Mouse (Mus musculus) limb, embryonic 15.5 days (tissue): ENCODE results near the gene Prkci. TPM values are rescaled to one million over a fixed set of nuclear protein-coding genes. Genes with fewer than 3 reads are reported as not detected.

ENCODE experiments used
- ATAC-seq: fragments of 200-750 bp; cut with Nextera tagmentation; 2 replicates; pipeline ENCODE4 v1.8.0; 2017; ENCODE audit warnings: low read depth, moderate TSS enrichment; ENCODE audit not compliant: insufficient number of reproducible peaks, low FRiP score, low TSS enrichment
- H3K27ac ChIP-seq: fragments of 300-500 bp; sonication (generic); 2 replicates; pipeline ENCODE4 v1.5.1; 2015; ENCODE audit warnings: moderate library complexity, mild to moderate bottlenecking, inconsistent platforms
- H3K27me3 ChIP-seq: fragments of 300-500 bp; sonication (generic); 2 replicates; pipeline ENCODE4 v1.6.1; 2015; ENCODE audit warnings: inconsistent platforms
- H3K36me3 ChIP-seq: fragments of 300-500 bp; sonication (generic); 2 replicates; pipeline ENCODE4 v1.6.1; 2015; ENCODE audit warnings: inconsistent platforms
- H3K4me1 ChIP-seq: fragments of 300-500 bp; sonication (generic); 2 replicates; pipeline ENCODE4 v1.6.1; 2015; ENCODE audit warnings: inconsistent platforms
- H3K4me2 ChIP-seq: fragments of 300-500 bp; sonication (generic); 2 replicates; pipeline ENCODE4 v1.6.1; 2015; ENCODE audit warnings: mild to moderate bottlenecking, inconsistent platforms
- H3K4me3 ChIP-seq: fragments of 300-500 bp; sonication (generic); 2 replicates; pipeline ENCODE4 v1.5.1; 2015; ENCODE audit warnings: mild to moderate bottlenecking, inconsistent platforms
- H3K9ac ChIP-seq: fragments of 300-500 bp; sonication (generic); 2 replicates; pipeline ENCODE4 v1.6.1; 2015; ENCODE audit warnings: inconsistent platforms
- H3K9me3 ChIP-seq: fragments of 300-500 bp; sonication (generic); 2 replicates; pipeline ENCODE4 v1.6.1; 2016; ENCODE audit warnings: inconsistent platforms
- WGBS: fragments of 180-500 bp; shearing (Covaris S2); methylation state at CpG from one replicate; pipeline ENCODE4 v1.1.7; 2015; 5-methylcytosine and 5-hydroxymethylcytosine counted together
- polyA plus RNA-seq: library from polyadenylated mRNA; unstranded; fragments of >200 nt; fragmentation: Nextera tagmentation; extraction: Ambion mirVana; gene quantifications from 2 replicates; pipeline ENCODE4 v1.2.1, GENCODE M21; 2015

The Prkci gene
- polyA plus RNA-seq, 1 experiment from 2014 or later, result 38.6 TPM

GRCm38 (mm10) chr3:30975102-30975754 is 20.3 kb upstream of the Prkci start:
- ATAC-seq, result no peak
- H3K4me1 ChIP-seq, result no peaks in the 10 kb centered on the region
- no peaks in the 10 kb centered on the region for H3K27me3 ChIP-seq
- H3K36me3 ChIP-seq, result no peaks in the 10 kb centered on the region
- H3K9ac ChIP-seq, result no peak overlapping the region
- no peak overlapping the region for H3K4me3 ChIP-seq
- H3K27ac ChIP-seq, result no peak overlapping the region
- WGBS, result 45% methylated on average over 9 of the region's 9 CpGs
- no peaks in the 10 kb centered on the region for H3K9me3 ChIP-seq
- H3K4me2 ChIP-seq, result no peak overlapping the region

GRCm38 (mm10) chr3:30976991-30977603 is 18.4 kb upstream of the Prkci start:
- Histone ChIP-seq H3K4me3 (no peak overlapping the region), H3K27ac (no peak overlapping the region), H3K36me3 (no peaks in the 10 kb centered on the region), H3K4me1 (no peaks in the 10 kb centered on the region; the same call in 1 of the 2 replicates), H3K9me3 (no peaks in the 10 kb centered on the region), H3K27me3 (no peaks in the 10 kb centered on the region), H3K4me2 (no peak overlapping the region), H3K9ac (no peak overlapping the region)
- 54% methylated on average over 1 of the region's 1 CpGs for WGBS
- no peak for ATAC-seq

- ATAC-seq, result 0 out of 2 replicates have a peak, but pooled peaks have one; percentile 44
- Histone ChIP-seq H3K4me1 (peaks cover 5% of the 10 kb centered on the region), H3K27me3 (no peaks in the 10 kb centered on the region), H3K9me3 (no peaks in the 10 kb centered on the region), H3K36me3 (no peaks in the 10 kb centered on the region), H3K9ac (no peak overlapping the region), H3K4me2 (no peak overlapping the region), H3K4me3 (no peak overlapping the region), H3K27ac (no peak overlapping the region)
- WGBS, result 60% methylated on average over 5 of the region's 5 CpGs
Measured at GRCm38 (mm10) chr3:30981616-30982380, 13.7 kb upstream of the Prkci start.

GRCm38 (mm10) chr3:30982924-30983536 is 12.5 kb upstream of the Prkci start:
- H3K9me3 ChIP-seq, result no peaks in the 10 kb centered on the region
- no peak overlapping the region for H3K27ac ChIP-seq
- H3K4me1 ChIP-seq, result peaks cover 5% of the 10 kb centered on the region
- H3K4me2 ChIP-seq, result no peak overlapping the region
- ATAC-seq, result no peak
- no peaks in the 10 kb centered on the region for H3K36me3 ChIP-seq
- H3K27me3 ChIP-seq, result no peaks in the 10 kb centered on the region
- 31% methylated on average over 8 of the region's 8 CpGs for WGBS
- no peak overlapping the region for H3K9ac ChIP-seq
- no peak overlapping the region for H3K4me3 ChIP-seq

- H3K4me1 ChIP-seq, result peaks cover 5% of the 10 kb centered on the region
- H3K4me3 ChIP-seq, result no peak overlapping the region
- 91% methylated on average over 9 of the region's 9 CpGs for WGBS
- no peaks in the 10 kb centered on the region for H3K27me3 ChIP-seq
- no peaks in the 10 kb centered on the region for H3K36me3 ChIP-seq
- no peak overlapping the region for H3K9ac ChIP-seq
- ATAC-seq, result no peak
- H3K9me3 ChIP-seq, result no peaks in the 10 kb centered on the region
- H3K27ac ChIP-seq, result no peak overlapping the region
- H3K4me2 ChIP-seq, result no peak overlapping the region
Measured at GRCm38 (mm10) chr3:30987396-30988318, 7.9 kb upstream of the Prkci start.

GRCm38 (mm10) chr3:30992161-30992560 is 3.4 kb upstream of the Prkci start:
- Histone ChIP-seq H3K9me3 (no peaks in the 10 kb centered on the region), H3K4me2 (no peak overlapping the region), H3K27ac (no peak overlapping the region), H3K4me3 (no peak overlapping the region), H3K9ac (no peak overlapping the region), H3K27me3 (no peaks in the 10 kb centered on the region), H3K36me3 (no peaks in the 10 kb centered on the region), H3K4me1 (peaks cover 8% of the 10 kb centered on the region; the same call in 1 of the 2 replicates)
- no peak for ATAC-seq
- 69% methylated on average over 7 of the region's 7 CpGs for WGBS

GRCm38 (mm10) chr3:30993066-30993573 is 2.4 kb upstream of the Prkci start:
- ATAC-seq, result no peak
- no peaks in the 10 kb centered on the region for H3K9me3 ChIP-seq

GRCm38 (mm10) chr3:30994859-30995258 is 688 bp upstream of the Prkci start:
- no peaks in the 10 kb centered on the region for H3K36me3 ChIP-seq
- 17% methylated on average over 6 of the region's 6 CpGs for WGBS
- peak overlapping the region; percentile 82; the same call in 1 of the 2 replicates for H3K27ac ChIP-seq
- no peaks in the 10 kb centered on the region for H3K27me3 ChIP-seq
- H3K9me3 ChIP-seq, result no peaks in the 10 kb centered on the region
- no peak for ATAC-seq
- H3K4me2 ChIP-seq, result peak overlapping the region; percentile 53
- 0 out of 2 replicates have a peak overlapping the region, but pooled peaks have one; percentile 79 for H3K9ac ChIP-seq
- peaks cover 19% of the 10 kb centered on the region for H3K4me1 ChIP-seq
- peak overlapping the region; percentile 91 for H3K4me3 ChIP-seq

More at GRCm38 (mm10) chr3:30993066-30993573, 2.4 kb upstream of the Prkci start:
- H3K9ac ChIP-seq, result no peak overlapping the region
- no peak overlapping the region for H3K4me2 ChIP-seq
- no peaks in the 10 kb centered on the region for H3K36me3 ChIP-seq
- peaks cover 8% of the 10 kb centered on the region; the same call in 1 of the 2 replicates for H3K4me1 ChIP-seq
- no peak overlapping the region for H3K4me3 ChIP-seq
- H3K27ac ChIP-seq, result no peak overlapping the region
- no peaks in the 10 kb centered on the region for H3K27me3 ChIP-seq

GRCm38 (mm10) chr3:30995899-30996687 is 546 bp downstream of the Prkci start:
- Histone ChIP-seq H3K36me3 (no peaks in the 10 kb centered on the region), H3K4me3 (peak overlapping the region; percentile 91), H3K4me2 (peak overlapping the region; percentile 53), H3K27ac (peak overlapping the region; percentile 82), H3K27me3 (no peaks in the 10 kb centered on the region), H3K9ac (peak overlapping the region; percentile 79), H3K4me1 (peaks cover 26% of the 10 kb centered on the region), H3K9me3 (no peaks in the 10 kb centered on the region)
- peak; percentile 30 for ATAC-seq
- WGBS, result under 1% methylated on average over 49 of the region's 49 CpGs

GRCm38 (mm10) chr3:30996688-30997014 is 1.1 kb downstream of the Prkci start:
- Histone ChIP-seq H3K27ac (no peak overlapping the region), H3K27me3 (no peaks in the 10 kb centered on the region)

More at GRCm38 (mm10) chr3:30996688-30997014, 1.1 kb downstream of the Prkci start:
- no peaks in the 10 kb centered on the region for H3K9me3 ChIP-seq
- ATAC-seq, result no peak
- H3K36me3 ChIP-seq, result no peaks in the 10 kb centered on the region
- H3K4me3 ChIP-seq, result peak overlapping the region; percentile 91
- 4% methylated on average over 4 of the region's 4 CpGs for WGBS
- H3K4me2 ChIP-seq, result peak overlapping the region; percentile 53
- 0 out of 2 replicates have a peak overlapping the region, but pooled peaks have one; percentile 79 for H3K9ac ChIP-seq
- H3K4me1 ChIP-seq, result peaks cover 26% of the 10 kb centered on the region
